Comparison of ENCODE assay signal across 8 mouse cellular contexts in genomic region chr2:151743845-151744244, GRCm38 (mm10). TPM values are rescaled to one million over a fixed set of nuclear protein-coding genes. Genes with fewer than 3 reads are reported as not detected.
DNase-seq lines count a peak whose midpoint lies in the region; ATAC-seq lines count a peak whose summit lies in the region.

Gene Psmf1 (minus strand): TSS chr2:151744186.

- H3K36me3 ChIP-seq in forebrain, embryonic 11.5 days (ENCODE audit: control insufficient read depth, insufficient read depth, low read length) = no peaks in the 10 kb centered on the region
- no peaks in the 10 kb centered on the region for H3K36me3 ChIP-seq in limb, embryonic 12.5 days

- no peak for ATAC-seq in forebrain, embryonic 11.5 days (replicated peaks; ENCODE audit: low FRiP score)
- ATAC-seq in limb, embryonic 12.5 days (ENCODE audit: insufficient number of reproducible peaks, insufficient read depth, low FRiP score, low TSS enrichment, low read depth) = no peak
- ATAC-seq in neutrophil, adult 5-6 weeks (ENCODE audit: extremely low read depth, insufficient number of reproducible peaks, low FRiP score, poor library complexity, severe bottlenecking) = no peak

- intact Hi-C loops in heart, postnatal 25 days (cut with DNase I) = loop anchor here (5.0 to 10.0 kb wide), 3 partner anchors 169 to 252 kb away; partner anchors contain the start of genes Nsfl1c and Sdcbp2

- peaks cover 5% of the 10 kb centered on the region; the same call in 1 of the 2 replicates for H3K4me1 ChIP-seq in forebrain, embryonic 11.5 days (replicated peaks; ENCODE audit: control insufficient read depth, insufficient read depth, low read length)
- peaks cover 19% of the 10 kb centered on the region for H3K4me1 ChIP-seq in limb, embryonic 12.5 days (replicated peaks)

- no peak within 1 kb of the TSS for H3K4me2 ChIP-seq in forebrain, embryonic 11.5 days (ENCODE audit: low read depth, low read length, severe bottlenecking)
- H3K4me2 ChIP-seq in limb, embryonic 12.5 days = no peak within 1 kb of the TSS

- no peak for DNase-seq in urinary bladder, adult 2 months (ENCODE audit: low spot score)
- no peak for DNase-seq in urinary bladder, postnatal 36 days (ENCODE audit: low spot score in 2 of 2)
- DNase-seq in forebrain, embryonic 11.5 days (ENCODE audit: low spot score) = no peak
- DNase-seq in heart, postnatal 25 days (ENCODE audit: low spot score) = no peak
- no peak for DNase-seq in ovary, adult 18-20 months (ENCODE audit: low spot score)
- no peak for DNase-seq in frontal cortex, postnatal 10 days (ENCODE audit: low spot score in 2 of 2)

- H3K4me3 ChIP-seq in forebrain, embryonic 11.5 days (ENCODE audit: low read depth, low read length) = no peak within 1 kb of the TSS
- no peak within 1 kb of the TSS for H3K4me3 ChIP-seq in limb, embryonic 12.5 days (replicated peaks)

- H3K9me3 ChIP-seq in forebrain, embryonic 11.5 days (ENCODE audit: control insufficient read depth, low read length) = no peaks in the 10 kb centered on the region
- H3K9me3 ChIP-seq in limb, embryonic 12.5 days = no peaks in the 10 kb centered on the region

- no peak within 1 kb of the TSS for H3K9ac ChIP-seq in forebrain, embryonic 11.5 days (ENCODE audit: low read length)
- no peak within 1 kb of the TSS for H3K9ac ChIP-seq in limb, embryonic 12.5 days (replicated peaks)

- no peaks in the 10 kb centered on the region for H3K27me3 ChIP-seq in forebrain, embryonic 11.5 days (ENCODE audit: control insufficient read depth, insufficient read depth, low read length)
- H3K27me3 ChIP-seq in limb, embryonic 12.5 days = 0 out of 2 replicates have a peak, but pooled peaks cover 3% of the 10 kb centered on the region

- no peak within 1 kb of the TSS for H3K27ac ChIP-seq in forebrain, embryonic 11.5 days (ENCODE audit: low read depth, low read length)
- no peak within 1 kb of the TSS for H3K27ac ChIP-seq in limb, embryonic 12.5 days

RNA-seq across cellular contexts. Expression of gene Psmf1, which starts in this region (rescaled TPM):
- 30.3 and 32.5 TPM in 2 replicates for polyA plus RNA-seq in urinary bladder, adult 2 months (2012; rRNA removed)
- 46.8 and 51.9 TPM in 2 replicates for polyA plus RNA-seq in forebrain, embryonic 11.5 days (2014; fragmentation: Nextera tagmentation; extraction: Ambion mirVana)
- total RNA-seq in heart, postnatal 25 days (2021) = 10 to 100 TPM; 23.0 to 24.0 TPM
- 47.2 and 50.1 TPM in 2 replicates for polyA plus RNA-seq in limb, embryonic 12.5 days (2016; fragmentation: Nextera tagmentation; extraction: Ambion mirVana)
- 11.4 and 13.3 TPM in 2 replicates for total RNA-seq in neutrophil, adult 5-6 weeks (2017)
